Mouse (Mus musculus) left cerebral cortex, adult 9 months (tissue): ENCODE data around the gene Dnhd1.
"Not testable (repeated sequence)": the region's sequence is repeated elsewhere in the genome, so short reads cannot be mapped to it uniquely, and the experiment has no call there.

Experiments used
- DNase-seq, 2 experiments: peaks; one replicate each; pipeline ENCODE4 v3.0.0; 2022; ENCODE audit warnings: low spot score in 2 of 2

Dnhd1 gene

GRCm38 (mm10) chr7:105740089-105740795 lies 89.6 kb downstream of the Dnhd1 start:
- no peak for DNase-seq

- no peak for DNase-seq
Observed at GRCm38 (mm10) chr7:105740851-105741250, 90.2 kb downstream of the Dnhd1 start.

GRCm38 (mm10) chr7:105741978-105742377 lies 91.4 kb downstream of the Dnhd1 start:
- DNase-seq: no peak

GRCm38 (mm10) chr7:105742539-105743215 lies 92.0 kb downstream of the Dnhd1 start:
- DNase-seq: not testable (repeated sequence)

GRCm38 (mm10) chr7:105743246-105743925 lies 92.8 kb downstream of the Dnhd1 start:
- not testable (repeated sequence) for DNase-seq

- DNase-seq: peak; percentile 69 to 88
Observed at GRCm38 (mm10) chr7:105743926-105744590, 93.4 kb downstream of the Dnhd1 start, which contains the start of gene Taf10. Taf10 (minus strand) TSS chr7:105744361.

GRCm38 (mm10) chr7:105747776-105748175 lies 97.1 kb downstream of the Dnhd1 start:
- no peak for DNase-seq

- DNase-seq: peak; percentile 94 to 98
Observed at GRCm38 (mm10) chr7:105751491-105752433, 101.1 kb downstream of the Dnhd1 start, which contains the start of gene Tpp1. Tpp1 (minus strand) TSS chr7:105752235.

GRCm38 (mm10) chr7:105752716-105753115 lies 102.1 kb downstream of the Dnhd1 start:
- DNase-seq: no peak

GRCm38 (mm10) chr7:105753281-105753680 lies 102.7 kb downstream of the Dnhd1 start:
- no peak for DNase-seq

- DNase-seq: no peak
Observed at GRCm38 (mm10) chr7:105761813-105762484, 111.3 kb downstream of the Dnhd1 start.

- no peak for DNase-seq
Observed at GRCm38 (mm10) chr7:105762517-105763270, 112.1 kb downstream of the Dnhd1 start.

- no peak for DNase-seq
Observed at GRCm38 (mm10) chr7:105764331-105764730, 113.7 kb downstream of the Dnhd1 start.

- no peak for DNase-seq
Observed at GRCm38 (mm10) chr7:105767729-105768165, 117.1 kb downstream of the Dnhd1 start.

GRCm38 (mm10) chr7:105769959-105770358 lies 119.3 kb downstream of the Dnhd1 start:
- no peak for DNase-seq
